Comparison of ENCODE assay signal across 8 mouse cellular contexts in the genomic region with DNA sequence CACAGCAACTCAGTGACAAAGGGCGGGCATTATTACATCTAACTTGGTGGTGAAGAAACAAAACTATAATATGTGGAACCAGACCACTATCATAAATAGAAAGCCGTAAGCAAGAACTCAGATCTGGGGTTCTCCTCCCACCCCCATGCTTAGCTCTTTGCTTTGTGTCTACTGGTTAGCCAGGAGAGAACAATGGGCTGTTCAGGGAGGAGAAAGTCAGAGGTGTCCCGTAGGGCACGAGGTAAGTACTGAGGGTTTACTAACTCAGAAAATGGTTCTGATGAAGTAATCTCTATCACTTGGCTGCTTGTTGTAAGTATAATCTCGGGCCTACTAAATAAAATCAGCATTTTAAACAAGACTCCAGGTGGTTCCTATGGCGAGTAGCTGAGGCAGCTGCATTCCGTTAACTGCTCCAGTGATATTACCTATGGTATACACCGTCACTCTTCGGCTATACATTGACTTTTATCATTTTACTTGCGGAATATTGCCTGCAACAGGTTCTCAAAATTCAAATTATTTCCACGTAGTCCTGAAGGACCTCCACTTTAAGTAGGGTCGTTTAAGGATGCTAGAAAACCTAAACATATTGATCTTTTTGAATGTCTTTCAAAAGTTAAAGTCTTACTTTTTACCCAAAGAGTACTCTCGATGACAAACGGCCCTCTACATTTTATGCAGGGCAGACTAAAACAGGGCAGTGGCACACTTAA. TPM values are rescaled to one million over a fixed set of nuclear protein-coding genes. Genes with fewer than 3 reads are reported as not detected.
DNase-seq lines count a peak whose midpoint lies in the region; ATAC-seq lines count a peak whose summit lies in the region.

No protein-coding gene starts in this region.

- H3K27ac ChIP-seq in liver, embryonic 11.5 days (ENCODE audit: low read depth, low read length): no peak overlapping the region
- H3K27ac ChIP-seq in embryonic facial prominence, embryonic 12.5 days: peak overlapping the region; percentile 100
- peak overlapping the region; percentile 100 for H3K27ac ChIP-seq in intestine, embryonic 14.5 days (ENCODE audit: low read depth)
- H3K27ac ChIP-seq in neural tube, embryonic 14.5 days (ENCODE audit: low read depth, low read length): peak overlapping the region; percentile 99

- peak overlapping the region; percentile 79 for H3K4me3 ChIP-seq in liver, embryonic 11.5 days (ENCODE audit: low read depth, low read length)
- H3K4me3 ChIP-seq in embryonic facial prominence, embryonic 12.5 days: peak overlapping the region; percentile 97
- peak overlapping the region; percentile 61 for H3K4me3 ChIP-seq in intestine, embryonic 14.5 days (ENCODE audit: low read depth, low read length)
- peak overlapping the region; percentile 88 for H3K4me3 ChIP-seq in neural tube, embryonic 14.5 days (ENCODE audit: low read depth, low read length)

- H3K4me1 ChIP-seq in liver, embryonic 11.5 days (replicated peaks; ENCODE audit: control insufficient read depth, insufficient read depth, low read length): peaks cover 5% of the 10 kb centered on the region; the same call in 1 of the 2 replicates
- peaks cover 14% of the 10 kb centered on the region; the same call in 1 of the 2 replicates for H3K4me1 ChIP-seq in embryonic facial prominence, embryonic 12.5 days
- peaks cover 9% of the 10 kb centered on the region for H3K4me1 ChIP-seq in intestine, embryonic 14.5 days (replicated peaks; ENCODE audit: control insufficient read depth, insufficient read depth, low read length)
- peaks cover 11% of the 10 kb centered on the region for H3K4me1 ChIP-seq in neural tube, embryonic 14.5 days (ENCODE audit: control insufficient read depth, insufficient read depth, low read length)

- DNase-seq in liver, embryonic 11.5 days (ENCODE audit: low spot score): no peak
- DNase-seq in liver: no peak
- DNase-seq in intestine, embryonic 14.5 days (ENCODE audit: low spot score): no peak
- no peak for DNase-seq in retina, embryonic 14.5 days (ENCODE audit: low spot score)
- no peak for DNase-seq in cerebellum, adult 18-20 months

- H3K4me2 ChIP-seq in liver, embryonic 11.5 days: peak overlapping the region; percentile 65
- peak overlapping the region; percentile 46 for H3K4me2 ChIP-seq in embryonic facial prominence, embryonic 12.5 days (replicated peaks)
- peak overlapping the region; percentile 56 for H3K4me2 ChIP-seq in intestine, embryonic 14.5 days (ENCODE audit: low read length)
- H3K4me2 ChIP-seq in neural tube, embryonic 14.5 days (ENCODE audit: low read depth, low read length): peak overlapping the region; percentile 56

- H3K27me3 ChIP-seq in liver, embryonic 11.5 days (replicated peaks; ENCODE audit: control insufficient read depth, insufficient read depth, low read length): no peaks in the 10 kb centered on the region
- no peaks in the 10 kb centered on the region for H3K27me3 ChIP-seq in embryonic facial prominence, embryonic 12.5 days
- no peaks in the 10 kb centered on the region for H3K27me3 ChIP-seq in intestine, embryonic 14.5 days (replicated peaks; ENCODE audit: control insufficient read depth, insufficient read depth, low read length)
- no peaks in the 10 kb centered on the region for H3K27me3 ChIP-seq in neural tube, embryonic 14.5 days (ENCODE audit: control insufficient read depth, insufficient read depth, low read length)

- 61% methylated on average over 14 of the region's 14 CpGs for WGBS in liver, embryonic 11.5 days
- 34% methylated on average over 14 of the region's 14 CpGs for WGBS in embryonic facial prominence, embryonic 12.5 days
- WGBS in intestine, embryonic 14.5 days: 46% methylated on average over 14 of the region's 14 CpGs
- WGBS in neural tube, embryonic 14.5 days: 35% methylated on average over 14 of the region's 14 CpGs

- H3K9ac ChIP-seq in liver, embryonic 11.5 days (ENCODE audit: low read depth, low read length): peak overlapping the region; percentile 61
- peak overlapping the region; percentile 58 for H3K9ac ChIP-seq in embryonic facial prominence, embryonic 12.5 days
- H3K9ac ChIP-seq in intestine, embryonic 14.5 days (ENCODE audit: low read length): peak overlapping the region; percentile 60
- peak overlapping the region; percentile 70 for H3K9ac ChIP-seq in neural tube, embryonic 14.5 days (replicated peaks; ENCODE audit: low read depth, low read length)

- no peaks in the 10 kb centered on the region for H3K36me3 ChIP-seq in liver, embryonic 11.5 days (ENCODE audit: control insufficient read depth, insufficient read depth, low read length)
- no peaks in the 10 kb centered on the region for H3K36me3 ChIP-seq in embryonic facial prominence, embryonic 12.5 days
- H3K36me3 ChIP-seq in intestine, embryonic 14.5 days (ENCODE audit: control insufficient read depth, insufficient read depth, low read length): peaks cover 20% of the 10 kb centered on the region
- H3K36me3 ChIP-seq in neural tube, embryonic 14.5 days (ENCODE audit: control insufficient read depth, insufficient read depth, low read length): no peaks in the 10 kb centered on the region

- ATAC-seq in liver, embryonic 11.5 days (replicated peaks; ENCODE audit: low FRiP score): no peak
- no peak for ATAC-seq in embryonic facial prominence, embryonic 12.5 days (ENCODE audit: insufficient number of reproducible peaks, insufficient read depth, low FRiP score, low TSS enrichment)
- no peak for ATAC-seq in intestine, embryonic 14.5 days (replicated peaks; ENCODE audit: low FRiP score, low TSS enrichment, low read depth)
- ATAC-seq in neural tube, embryonic 14.5 days (ENCODE audit: low read depth): no peak
- no peak for ATAC-seq in megakaryocyte-erythroid progenitor cell, adult 5-6 weeks (replicated peaks; ENCODE audit: low FRiP score, low TSS enrichment, poor library complexity, severe bottlenecking)

- no peaks in the 10 kb centered on the region for H3K9me3 ChIP-seq in liver, embryonic 11.5 days (ENCODE audit: control insufficient read depth, low read length)
- no peaks in the 10 kb centered on the region for H3K9me3 ChIP-seq in embryonic facial prominence, embryonic 12.5 days
- no peaks in the 10 kb centered on the region for H3K9me3 ChIP-seq in intestine, embryonic 14.5 days (ENCODE audit: control insufficient read depth, low read length)
- no peaks in the 10 kb centered on the region for H3K9me3 ChIP-seq in neural tube, embryonic 14.5 days (ENCODE audit: control insufficient read depth, low read length)

RNA-seq across cellular contexts. Expression of a gene that starts 0.9 kb away (rescaled TPM):
- 502 and 537 TPM in 2 replicates for polyA plus RNA-seq in liver, embryonic 11.5 days (2014; fragmentation: Nextera tagmentation; extraction: Ambion mirVana)
- polyA plus RNA-seq in embryonic facial prominence, embryonic 12.5 days (2016; fragmentation: Nextera tagmentation; extraction: Ambion mirVana): 469 and 505 TPM in 2 replicates
- 521 and 530 TPM in 2 replicates for polyA plus RNA-seq in intestine, embryonic 14.5 days (2014; fragmentation: Nextera tagmentation; extraction: Ambion mirVana)
- polyA plus RNA-seq in neural tube, embryonic 14.5 days (2014; fragmentation: Nextera tagmentation; extraction: Ambion mirVana): 379 and 446 TPM in 2 replicates
- total RNA-seq in megakaryocyte-erythroid progenitor cell, adult 5-6 weeks (2014; fragmentation: Nextera tagmentation): 296 and 439 TPM in 2 replicates
- total RNA-seq in megakaryocyte-erythroid progenitor cell, adult 5-6 weeks (2017): 697 and 1,018 TPM in 2 replicates

RNA-seq across cellular contexts. Expression of a gene that starts 13.3 kb away (rescaled TPM):
- polyA plus RNA-seq in liver, embryonic 11.5 days (2014; fragmentation: Nextera tagmentation; extraction: Ambion mirVana): 58.1 and 59.1 TPM in 2 replicates
- 71.3 and 74.0 TPM in 2 replicates for polyA plus RNA-seq in embryonic facial prominence, embryonic 12.5 days (2016; fragmentation: Nextera tagmentation; extraction: Ambion mirVana)
- 56.3 and 57.6 TPM in 2 replicates for polyA plus RNA-seq in intestine, embryonic 14.5 days (2014; fragmentation: Nextera tagmentation; extraction: Ambion mirVana)
- 71.2 and 71.8 TPM in 2 replicates for polyA plus RNA-seq in neural tube, embryonic 14.5 days (2014; fragmentation: Nextera tagmentation; extraction: Ambion mirVana)
- 45.4 and 46.4 TPM in 2 replicates for total RNA-seq in megakaryocyte-erythroid progenitor cell, adult 5-6 weeks (2014; fragmentation: Nextera tagmentation)
- 41.5 and 44.2 TPM in 2 replicates for total RNA-seq in megakaryocyte-erythroid progenitor cell, adult 5-6 weeks (2017)

RNA-seq across cellular contexts. Expression of a gene that starts 48.4 kb away (rescaled TPM):
- 9.7 TPM in 2 replicates for polyA plus RNA-seq in liver, embryonic 11.5 days (2014; fragmentation: Nextera tagmentation; extraction: Ambion mirVana)
- 5.1 TPM in 2 replicates for polyA plus RNA-seq in embryonic facial prominence, embryonic 12.5 days (2016; fragmentation: Nextera tagmentation; extraction: Ambion mirVana)
- polyA plus RNA-seq in intestine, embryonic 14.5 days (2014; fragmentation: Nextera tagmentation; extraction: Ambion mirVana): 17.2 and 17.3 TPM in 2 replicates
- 6.5 and 7.9 TPM in 2 replicates for polyA plus RNA-seq in neural tube, embryonic 14.5 days (2014; fragmentation: Nextera tagmentation; extraction: Ambion mirVana)
- 7.0 and 10.7 TPM in 2 replicates for total RNA-seq in megakaryocyte-erythroid progenitor cell, adult 5-6 weeks (2014; fragmentation: Nextera tagmentation)
- 16.4 and 22.3 TPM in 2 replicates for total RNA-seq in megakaryocyte-erythroid progenitor cell, adult 5-6 weeks (2017)
